Comparison of ENCODE assay signal across 20 mouse cellular contexts in the genomic region with DNA sequence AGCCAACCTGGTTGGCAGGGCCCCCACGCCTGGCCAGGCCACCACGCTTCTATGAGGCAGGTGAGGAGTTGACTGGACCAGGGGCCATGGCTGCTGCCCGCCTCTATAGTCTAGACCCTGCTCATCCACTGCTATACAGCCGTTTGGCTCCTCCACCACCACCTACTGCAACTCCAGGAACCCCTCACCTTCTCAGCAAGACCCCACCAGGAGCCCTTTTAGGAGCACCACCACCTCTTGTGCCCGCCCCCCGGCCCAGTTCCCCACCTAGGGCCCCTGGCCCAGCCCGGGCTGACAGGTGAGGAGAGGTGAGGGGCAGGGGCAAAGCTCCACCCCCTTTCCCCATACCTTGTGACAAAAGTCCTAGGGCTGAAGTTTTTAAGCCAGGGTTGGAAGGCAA.
"Had no signal": no experiment of that assay in that cellular context is flagged by ENCODE, and none has a peak within 500 bp of the region (broad histone marks: within the 10 kb centered on the region; RNA-seq: fewer than 3 reads in every experiment).

No protein-coding gene starts in this region.

- DNase-seq: kidney, adult 18-20 months; kidney, postnatal 36 days; layer of hippocampus, adult 9-11 months; lung, embryonic 14.5 days; lung, postnatal 36 days; midbrain, embryonic 14.5 days; retina, postnatal 1 day; right cerebral cortex, postnatal 25 days; spleen, adult 18-20 months; thymus, postnatal 25 days had no signal

- H3K27me3 ChIP-seq: liver, embryonic 12.5 days; liver, embryonic 15.5 days; megakaryocyte, embryonic 14.5 days; neural tube, embryonic 12.5 days; stomach, embryonic 15.5 days had no signal

- H3K4me1 ChIP-seq: liver, embryonic 12.5 days; midbrain, embryonic 10.5 days; neural tube, embryonic 12.5 days; stomach, embryonic 15.5 days had no signal

- H3K4me2 ChIP-seq: liver, embryonic 12.5 days; liver, embryonic 15.5 days; lung, embryonic 14.5 days; neural tube, embryonic 12.5 days; stomach, embryonic 15.5 days had no signal

- H3K4me3 ChIP-seq: layer of hippocampus, adult 2 months; liver, embryonic 12.5 days; liver, embryonic 15.5 days; megakaryocyte, embryonic 14.5 days; midbrain, embryonic 10.5 days; neural tube, embryonic 12.5 days; stomach, embryonic 15.5 days had no signal

- H3K9me3 ChIP-seq: liver, embryonic 12.5 days; liver, embryonic 15.5 days; megakaryocyte, embryonic 14.5 days; midbrain, embryonic 10.5 days; neural tube, embryonic 12.5 days; stomach, embryonic 15.5 days had no signal

- ATAC-seq: inflammation-experienced regulatory T-cells, adult 6 months; intestine, embryonic 16.5 days; liver, embryonic 12.5 days; lung, postnatal 0 days had no signal

- H3K27ac ChIP-seq: layer of hippocampus, adult 2 months; liver, embryonic 12.5 days; liver, embryonic 15.5 days; midbrain, embryonic 10.5 days; neural tube, embryonic 12.5 days; stomach, embryonic 15.5 days had no signal

- H3K9ac ChIP-seq: liver, embryonic 12.5 days; liver, embryonic 15.5 days; lung, embryonic 14.5 days; neural tube, embryonic 12.5 days; stomach, embryonic 15.5 days had no signal
